Mouse (Mus musculus) Muller cell, postnatal 12 days (primary cell): ENCODE results near the gene Id3.
A peak's percentile ranks its signal among the peaks of the same experiment; 100 is the strongest.

Experiments used
- DNase-seq: peaks from one replicate; pipeline ENCODE4 v3.0.0-alpha.2; 2015; ENCODE audit errors: inconsistent ontology term

Id3 gene

DNA sequence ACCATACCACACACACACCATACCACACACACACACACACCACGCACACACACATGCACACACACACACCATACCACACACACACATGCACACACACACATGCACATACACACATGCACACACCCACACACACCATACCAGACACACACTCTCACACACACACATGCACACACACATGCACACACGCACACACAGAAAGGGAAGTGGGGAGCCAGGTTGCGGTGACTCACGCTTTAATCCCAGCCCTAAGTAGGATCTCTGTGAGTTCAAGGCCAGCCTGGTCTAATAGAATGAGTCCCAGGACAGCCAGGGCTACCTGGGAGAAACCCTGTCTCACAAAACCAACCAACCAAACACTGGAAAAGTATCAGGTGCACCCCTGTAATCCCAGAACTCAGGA is 18.7 kb upstream of the Id3 start:
- no peak for DNase-seq

DNA sequence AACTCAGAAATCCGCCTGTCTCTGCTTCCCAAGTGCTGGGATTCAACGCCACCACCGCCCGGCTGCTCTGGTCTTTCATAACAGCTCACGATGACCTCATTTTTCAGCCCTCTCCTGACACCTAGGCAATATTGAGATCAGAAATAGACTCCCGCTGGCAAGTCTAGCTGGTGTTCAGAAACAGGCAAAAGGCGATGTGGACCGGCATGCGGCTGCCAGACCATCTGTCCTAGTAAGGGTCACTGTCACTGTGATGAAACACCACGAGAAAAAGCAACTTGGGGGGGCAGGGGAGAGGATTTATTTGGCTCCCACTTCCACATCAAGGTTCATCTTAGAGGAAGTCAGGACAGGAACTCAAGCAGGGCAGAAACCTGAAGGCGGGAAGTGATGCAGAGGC is 17.8 kb upstream of the Id3 start:
- DNase-seq = no peak

- no peak for DNase-seq
Observed at GRCm38 (mm10) chr4:136126019-136126418, 17.3 kb upstream of the Id3 start.

- DNase-seq = no peak
Observed at GRCm38 (mm10) chr4:136127670-136128069, 15.6 kb upstream of the Id3 start.

DNA sequence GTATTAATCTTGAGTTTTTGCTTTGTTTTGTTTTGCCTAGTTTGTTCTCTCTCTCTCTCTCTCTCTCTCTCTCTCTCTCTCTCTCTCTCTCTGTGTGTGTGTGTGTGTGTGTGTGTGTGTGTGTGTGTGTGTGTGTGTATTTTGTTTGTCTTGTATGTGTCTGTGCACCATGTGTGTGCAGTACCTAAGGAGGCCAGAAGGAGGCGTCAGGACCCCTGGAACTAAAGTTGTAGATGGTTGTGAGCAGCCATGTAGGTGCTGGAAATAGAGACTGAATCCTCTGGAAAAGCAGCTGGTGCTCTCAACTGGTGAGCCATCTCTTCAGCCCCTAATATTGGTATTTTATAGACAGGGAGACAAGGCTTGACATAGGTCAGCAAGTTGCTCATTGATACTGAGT is 13.5 kb upstream of the Id3 start:
- no peak for DNase-seq

GRCm38 (mm10) chr4:136133801-136134200 is 9.5 kb upstream of the Id3 start:
- no peak for DNase-seq

- peak; percentile 91 for DNase-seq
Observed at GRCm38 (mm10) chr4:136134418-136134977, 8.8 kb upstream of the Id3 start.

GRCm38 (mm10) chr4:136134978-136135873 is 8.1 kb upstream of the Id3 start:
- DNase-seq = peak; percentile 95

DNA sequence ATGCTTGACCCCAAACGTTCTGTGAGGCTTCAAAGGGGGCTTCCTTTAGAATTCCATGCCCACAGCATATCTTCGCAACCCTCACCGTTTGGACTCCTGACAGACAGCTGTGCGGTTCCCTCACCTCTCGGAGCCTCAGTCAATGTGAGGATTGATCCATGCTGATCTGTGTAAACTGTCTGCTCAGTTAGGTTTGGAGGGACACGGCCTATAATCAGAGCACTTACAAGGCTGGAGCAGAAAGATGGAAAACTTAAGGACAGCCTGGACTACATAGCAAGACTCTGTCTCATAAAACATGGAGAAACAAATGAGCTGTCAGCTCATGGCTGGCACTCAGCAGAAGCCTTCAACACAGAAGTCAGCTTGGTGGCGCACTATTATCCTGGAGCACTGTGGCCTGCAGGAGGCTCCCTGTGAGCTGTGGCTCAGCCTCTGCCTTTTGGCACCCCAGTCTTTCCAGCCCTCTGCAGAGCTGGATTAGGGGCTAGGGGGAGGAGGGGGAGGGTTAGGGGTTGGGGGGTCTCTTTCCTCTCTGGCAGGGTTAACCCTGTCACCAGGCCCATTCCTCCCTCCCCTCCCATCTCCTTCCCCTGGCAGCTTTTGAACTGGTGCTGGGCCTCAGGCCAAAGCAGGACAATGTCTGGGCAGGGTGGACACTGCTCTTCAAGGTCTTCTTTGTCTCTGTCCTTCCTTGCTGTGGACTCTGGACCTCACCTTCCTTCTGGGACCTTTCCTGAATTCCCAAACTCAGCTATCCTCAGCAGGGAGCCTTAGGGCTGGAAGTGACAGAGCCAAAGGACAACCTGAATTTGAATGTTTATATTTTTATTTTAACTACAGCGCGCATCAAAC is 7.2 kb upstream of the Id3 start:
- no peak for DNase-seq

DNA sequence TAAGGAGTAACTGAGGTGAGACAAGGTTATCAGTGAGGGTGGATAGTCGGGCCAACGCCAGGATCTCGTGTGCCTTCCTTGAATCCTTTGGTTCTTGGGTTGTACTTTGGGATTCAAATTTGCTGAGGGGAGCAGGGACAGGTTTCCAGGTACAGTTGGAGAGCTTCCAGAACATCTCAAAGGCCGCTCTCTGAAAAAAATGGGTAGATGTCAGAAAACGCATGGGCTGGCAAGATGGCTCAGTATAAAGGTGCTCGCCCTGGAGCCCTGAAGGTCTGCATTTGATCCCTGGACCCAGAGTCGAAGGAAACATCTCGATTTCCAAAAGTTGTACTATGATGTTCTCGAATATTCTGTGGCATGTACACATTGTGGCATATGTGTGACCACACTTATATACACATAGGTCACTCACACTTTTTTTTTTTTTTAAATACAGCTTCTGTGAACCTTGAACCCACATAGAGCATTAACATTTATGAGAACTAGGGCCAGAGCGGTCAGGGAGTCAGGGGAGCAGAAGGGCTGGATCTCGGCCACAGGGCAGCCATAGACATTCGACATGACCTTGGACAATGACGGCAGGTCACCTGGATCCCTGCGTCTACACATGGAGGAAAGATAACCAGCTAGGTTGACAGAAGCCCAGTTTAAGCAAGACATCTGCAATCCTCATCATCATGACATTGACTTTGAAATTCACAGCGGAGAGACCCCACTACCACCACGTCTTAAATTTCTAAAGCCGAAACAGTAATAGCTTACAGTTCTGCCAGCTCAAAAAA is 3.8 kb upstream of the Id3 start:
- DNase-seq = no peak

GRCm38 (mm10) chr4:136140327-136141250 is 2.7 kb upstream of the Id3 start:
- peak; percentile 99 for DNase-seq

- peak; percentile 56 for DNase-seq
Observed at GRCm38 (mm10) chr4:136142267-136143192, 767 bp upstream of the Id3 start.

DNA sequence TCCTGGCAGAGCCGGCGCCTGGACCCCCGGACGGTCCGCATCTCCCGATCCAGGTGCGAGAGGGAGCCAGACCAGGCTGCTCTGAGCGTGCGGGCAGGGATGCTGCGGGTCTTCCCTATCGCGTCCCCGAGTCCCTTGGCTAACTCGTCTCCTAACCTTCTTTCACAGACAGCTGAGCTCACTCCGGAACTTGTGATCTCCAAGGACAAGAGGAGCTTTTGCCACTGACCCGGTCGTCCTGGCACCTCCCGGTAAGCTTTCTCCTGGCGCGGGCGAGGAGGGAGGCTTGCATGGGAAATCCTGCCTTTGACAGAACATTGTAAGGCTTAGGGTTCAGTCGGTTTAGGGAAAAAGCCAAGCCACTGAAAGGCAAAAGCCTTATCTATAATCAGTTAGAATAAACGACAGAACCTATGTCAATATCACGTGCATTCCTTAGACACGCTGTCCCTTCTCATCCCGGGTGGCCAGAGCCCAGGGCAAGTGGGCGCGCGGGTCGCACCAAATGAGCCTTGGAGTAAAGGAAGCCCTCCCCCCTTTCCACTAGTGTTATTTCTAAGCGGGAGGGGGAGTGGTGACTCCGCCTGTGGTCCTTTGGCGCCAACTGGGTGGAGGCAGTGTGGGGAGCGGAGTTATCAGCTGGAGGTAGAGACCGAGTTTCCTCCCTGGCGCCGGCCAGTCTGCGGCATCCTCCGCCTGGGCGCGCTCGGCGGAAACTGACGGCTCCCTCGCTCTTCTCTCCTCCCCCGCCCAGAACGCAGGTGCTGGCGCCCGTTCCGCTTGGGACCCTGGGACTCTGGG is 1.0 kb downstream of the Id3 start:
- peak; percentile 83 for DNase-seq

- no peak for DNase-seq
Observed at GRCm38 (mm10) chr4:136144927-136145292, 1.6 kb downstream of the Id3 start.

- DNase-seq = peak; percentile 50
Observed at GRCm38 (mm10) chr4:136145362-136145885, 2.1 kb downstream of the Id3 start.

GRCm38 (mm10) chr4:136145991-136146711 is 2.9 kb downstream of the Id3 start:
- DNase-seq = peak; percentile 45

DNA sequence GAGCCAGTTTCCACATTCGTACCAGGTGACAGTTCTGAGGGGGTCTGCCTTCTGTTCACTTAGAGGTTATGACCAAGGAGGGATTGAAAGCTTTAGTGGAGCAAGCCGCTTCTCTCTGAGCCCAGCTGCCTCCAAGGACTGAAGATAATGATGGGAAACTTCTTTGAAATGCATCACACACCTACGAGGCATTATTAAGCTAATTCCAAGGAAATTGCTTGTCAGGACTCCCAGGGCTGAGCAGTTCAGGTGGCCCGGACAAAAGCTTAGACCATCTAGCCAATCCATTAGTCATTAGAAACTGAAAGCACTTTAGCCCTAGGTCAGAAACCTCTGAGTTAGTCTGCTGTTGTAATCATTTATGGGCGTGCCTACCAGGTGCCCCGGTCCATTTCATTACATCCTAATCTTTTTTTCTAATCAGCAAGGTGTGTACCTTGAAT is 3.4 kb downstream of the Id3 start:
- peak; percentile 58 for DNase-seq
